Mouse (Mus musculus): ENCODE results near the gene Pfn1.

Pfn1 gene

GRCm38 (mm10) chr11:70654198-70654922 lies at the start of gene Pfn1:
TSS of gene Pfn1 (minus strand) at chr11:70654644.
- peak; percentile 57 for ATAC-seq (ENCODE audit: insufficient number of reproducible peaks, low FRiP score, low TSS enrichment)

GRCm38 (mm10) chr11:70702781-70703180 lies 48.3 kb upstream of the Pfn1 start:
- no peak for ATAC-seq (ENCODE audit: insufficient number of reproducible peaks, low FRiP score, low TSS enrichment)

GRCm38 (mm10) chr11:70701984-70702733 lies 47.7 kb upstream of the Pfn1 start:
- ATAC-seq (ENCODE audit: insufficient number of reproducible peaks, low FRiP score, low TSS enrichment), result no peak

- no peak for ATAC-seq (ENCODE audit: insufficient number of reproducible peaks, low FRiP score, low TSS enrichment)
Observed at GRCm38 (mm10) chr11:70701221-70701955, 46.9 kb upstream of the Pfn1 start.

GRCm38 (mm10) chr11:70700613-70701012 lies 46.2 kb upstream of the Pfn1 start:
- peak; percentile 56; the same call in 1 of the 2 replicates for ATAC-seq (ENCODE audit: insufficient number of reproducible peaks, low FRiP score, low TSS enrichment)

- ATAC-seq (ENCODE audit: insufficient number of reproducible peaks, low FRiP score, low TSS enrichment), result peak; percentile 87; the same call in 1 of the 2 replicates
Observed at GRCm38 (mm10) chr11:70699722-70700556, 45.5 kb upstream of the Pfn1 start, which contains the start of the genes Inca1 and Kif1c. TSS of gene Inca1 (minus strand) at chr11:70700155. TSS of gene Kif1c (plus strand) at chr11:70700548.

- ATAC-seq (ENCODE audit: insufficient number of reproducible peaks, low FRiP score, low TSS enrichment), result no peak
Observed at GRCm38 (mm10) chr11:70699051-70699450, 44.6 kb upstream of the Pfn1 start.

- ATAC-seq (ENCODE audit: insufficient number of reproducible peaks, low FRiP score, low TSS enrichment), result no peak
Observed at GRCm38 (mm10) chr11:70697376-70697775, 42.9 kb upstream of the Pfn1 start.

GRCm38 (mm10) chr11:70693504-70693903 lies 39.1 kb upstream of the Pfn1 start:
- no peak for ATAC-seq (ENCODE audit: insufficient number of reproducible peaks, low FRiP score, low TSS enrichment)

GRCm38 (mm10) chr11:70689578-70689977 lies 35.1 kb upstream of the Pfn1 start:
- ATAC-seq (ENCODE audit: insufficient number of reproducible peaks, low FRiP score, low TSS enrichment), result no peak

GRCm38 (mm10) chr11:70688372-70688771 lies 33.9 kb upstream of the Pfn1 start:
- ATAC-seq (ENCODE audit: insufficient number of reproducible peaks, low FRiP score, low TSS enrichment), result no peak

- ATAC-seq (ENCODE audit: insufficient number of reproducible peaks, low FRiP score, low TSS enrichment), result peak; percentile 69; the same call in 1 of the 2 replicates
Observed at GRCm38 (mm10) chr11:70687601-70688199, 33.3 kb upstream of the Pfn1 start, which contains the start of gene Camta2. TSS of gene Camta2 (minus strand) at chr11:70688105.

- peak; percentile 45; the same call in 1 of the 2 replicates for ATAC-seq (ENCODE audit: insufficient number of reproducible peaks, low FRiP score, low TSS enrichment)
Observed at GRCm38 (mm10) chr11:70686901-70687566, 32.6 kb upstream of the Pfn1 start.

GRCm38 (mm10) chr11:70683640-70684039 lies 29.2 kb upstream of the Pfn1 start:
- no peak for ATAC-seq (ENCODE audit: insufficient number of reproducible peaks, low FRiP score, low TSS enrichment)

- no peak for ATAC-seq (ENCODE audit: insufficient number of reproducible peaks, low FRiP score, low TSS enrichment)
Observed at GRCm38 (mm10) chr11:70681897-70682581, 27.6 kb upstream of the Pfn1 start.

- ATAC-seq (ENCODE audit: insufficient number of reproducible peaks, low FRiP score, low TSS enrichment), result no peak
Observed at GRCm38 (mm10) chr11:70681170-70681569, 26.7 kb upstream of the Pfn1 start.

- no peak for ATAC-seq (ENCODE audit: insufficient number of reproducible peaks, low FRiP score, low TSS enrichment)
Observed at GRCm38 (mm10) chr11:70679894-70680293, 25.4 kb upstream of the Pfn1 start.

- no peak for ATAC-seq (ENCODE audit: insufficient number of reproducible peaks, low FRiP score, low TSS enrichment)
Observed at GRCm38 (mm10) chr11:70679361-70679760, 24.9 kb upstream of the Pfn1 start.

Data from cerebellum, adult (tissue).